Mouse (Mus musculus): ENCODE measurements around the gene Cep55. TPM values are rescaled to one million over a fixed set of nuclear protein-coding genes. Genes with fewer than 3 reads are reported as not detected.

Gene Cep55
- polyA plus RNA-seq, 1 experiment, result 75.1 TPM

GRCm38 (mm10) chr19:38114834-38115491, 60.2 kb downstream of the Cep55 start:
- H3K36me3 ChIP-seq (ENCODE audit: control insufficient read depth, insufficient read depth, low read length, poor library complexity, severe bottlenecking), result no peaks in the 10 kb centered on the region
- no peak overlapping the region for H3K9ac ChIP-seq (ENCODE audit: low read depth, poor library complexity, severe bottlenecking)
- no peak overlapping the region for H3K27ac ChIP-seq (ENCODE audit: insufficient read depth, low read length)
- H3K27me3 ChIP-seq (ENCODE audit: control insufficient read depth, insufficient read depth, low read length, poor library complexity, severe bottlenecking), result no peaks in the 10 kb centered on the region; the same call in 1 of the 2 replicates
- no peak overlapping the region for H3K4me3 ChIP-seq (ENCODE audit: low read depth, low read length)
- TF ChIP-seq CTCF (IDR thresholded peaks at IDR 0.05; ENCODE audit: low read depth, low read length) (no peak), POLR2A (IDR thresholded peaks at IDR 0.05; ENCODE audit: insufficient read depth, low read length) (no peak), EP300 (IDR thresholded peaks at IDR 0.05; ENCODE audit: insufficient read depth, low read depth, low read length) (no peak)
- no peaks in the 10 kb centered on the region for H3K4me1 ChIP-seq (ENCODE audit: control insufficient read depth, insufficient read depth, low read length)
- no peaks in the 10 kb centered on the region for H3K9me3 ChIP-seq (replicated peaks; ENCODE audit: control insufficient read depth, insufficient read depth, low read length, poor library complexity, severe bottlenecking)

- TF ChIP-seq CTCF (IDR thresholded peaks at IDR 0.05; ENCODE audit: low read depth, low read length) (no peak), POLR2A (IDR thresholded peaks at IDR 0.05; ENCODE audit: insufficient read depth, low read length) (no peak), EP300 (IDR thresholded peaks at IDR 0.05; ENCODE audit: insufficient read depth, low read depth, low read length) (no peak)
- no peaks in the 10 kb centered on the region for H3K4me1 ChIP-seq (ENCODE audit: control insufficient read depth, insufficient read depth, low read length)
- no peaks in the 10 kb centered on the region for H3K36me3 ChIP-seq (ENCODE audit: control insufficient read depth, insufficient read depth, low read length, poor library complexity, severe bottlenecking)
- no peak overlapping the region for H3K27ac ChIP-seq (ENCODE audit: insufficient read depth, low read length)
- H3K9me3 ChIP-seq (replicated peaks; ENCODE audit: control insufficient read depth, insufficient read depth, low read length, poor library complexity, severe bottlenecking), result no peaks in the 10 kb centered on the region
- H3K27me3 ChIP-seq (ENCODE audit: control insufficient read depth, insufficient read depth, low read length, poor library complexity, severe bottlenecking), result no peaks in the 10 kb centered on the region; the same call in 1 of the 2 replicates
- no peak overlapping the region for H3K4me3 ChIP-seq (ENCODE audit: low read depth, low read length)
- no peak overlapping the region for H3K9ac ChIP-seq (ENCODE audit: low read depth, poor library complexity, severe bottlenecking)
Measured at GRCm38 (mm10) chr19:38120123-38120760, 65.4 kb downstream of the Cep55 start.

- Histone ChIP-seq H3K27me3 (ENCODE audit: control insufficient read depth, insufficient read depth, low read length, poor library complexity, severe bottlenecking) (no peaks in the 10 kb centered on the region; the same call in 1 of the 2 replicates), H3K4me1 (ENCODE audit: control insufficient read depth, insufficient read depth, low read length) (no peaks in the 10 kb centered on the region), H3K27ac (ENCODE audit: insufficient read depth, low read length) (no peak overlapping the region), H3K9ac (ENCODE audit: low read depth, poor library complexity, severe bottlenecking) (no peak overlapping the region), H3K4me3 (ENCODE audit: low read depth, low read length) (peak overlapping the region; percentile 85), H3K36me3 (ENCODE audit: control insufficient read depth, insufficient read depth, low read length, poor library complexity, severe bottlenecking) (no peaks in the 10 kb centered on the region), H3K9me3 (replicated peaks; ENCODE audit: control insufficient read depth, insufficient read depth, low read length, poor library complexity, severe bottlenecking) (no peaks in the 10 kb centered on the region)
- TF ChIP-seq EP300 (IDR thresholded peaks at IDR 0.05; ENCODE audit: insufficient read depth, low read depth, low read length), result no peak
- no peak for TF ChIP-seq POLR2A (IDR thresholded peaks at IDR 0.05; ENCODE audit: insufficient read depth, low read length)
- TF ChIP-seq CTCF (IDR thresholded peaks at IDR 0.05; ENCODE audit: low read depth, low read length), result no peak
Measured at GRCm38 (mm10) chr19:38123921-38124320, 69.1 kb downstream of the Cep55 start.

Other genes with a start within 250 kb of the Cep55 start
- 23.1 and 25.2 TPM in 2 replicates for gene Myof, start 11.4 kb upstream of the Cep55 start, polyA plus RNA-seq (2011; ENCODE audit: insufficient read depth, insufficient read length, low read depth, missing spikeins)
- gene Ffar4, start 42.1 kb downstream of the Cep55 start, polyA plus RNA-seq (2011; ENCODE audit: insufficient read depth, insufficient read length, low read depth, missing spikeins), result not detected in 2 replicates
- gene Rbp4, start 70.3 kb downstream of the Cep55 start, polyA plus RNA-seq (2011; ENCODE audit: insufficient read depth, insufficient read length, low read depth, missing spikeins), result 1.2 and 2.0 TPM in 2 replicates
- not detected in 2 replicates for gene Pde6c, start 77.8 kb downstream of the Cep55 start, polyA plus RNA-seq (2011; ENCODE audit: insufficient read depth, insufficient read length, low read depth, missing spikeins)
- 46.0 and 48.1 TPM in 2 replicates for gene Fra10ac1, start 169.1 kb downstream of the Cep55 start, polyA plus RNA-seq (2011; ENCODE audit: insufficient read depth, insufficient read length, low read depth, missing spikeins)
- gene Lgi1, start 209.5 kb downstream of the Cep55 start, polyA plus RNA-seq (2011; ENCODE audit: insufficient read depth, insufficient read length, low read depth, missing spikeins), result 28.1 and 32.6 TPM in 2 replicates